Mouse (Mus musculus): ENCODE data around the gene Gm10392. TPM values are rescaled to one million over a fixed set of nuclear protein-coding genes. Genes with fewer than 3 reads are reported as not detected.

Gm10392 gene
- polyA plus RNA-seq, 1 experiment from 2014 or later, result 0.26 TPM

- peaks cover 21% of the 10 kb centered on the region for H3K4me1 ChIP-seq (ENCODE audit: control insufficient read depth, insufficient read depth, low read length)
- H3K9ac ChIP-seq (ENCODE audit: low read length), result no peak overlapping the region
- peaks cover 50% of the 10 kb centered on the region for H3K36me3 ChIP-seq (ENCODE audit: control insufficient read depth, insufficient read depth)
- no peaks in the 10 kb centered on the region for H3K27me3 ChIP-seq (ENCODE audit: control insufficient read depth, insufficient read depth, low read length)
- 90% methylated on average over 4 of the region's 4 CpGs for WGBS
- no peak overlapping the region for H3K4me2 ChIP-seq (ENCODE audit: low read depth, low read length)
- H3K4me3 ChIP-seq (ENCODE audit: low read length), result no peak overlapping the region
- H3K9me3 ChIP-seq (replicated peaks; ENCODE audit: control insufficient read depth, low read length), result no peaks in the 10 kb centered on the region
- no peak for ATAC-seq (replicated peaks; ENCODE audit: extremely low read depth, insufficient read depth, low FRiP score)
- H3K27ac ChIP-seq (ENCODE audit: low read length), result no peak overlapping the region
Observed at GRCm38 (mm10) chr11:77501971-77502370, 17.0 kb downstream of the Gm10392 start.

GRCm38 (mm10) chr11:77501392-77501791, 17.6 kb downstream of the Gm10392 start:
- WGBS, result 19% methylated on average over 5 of the region's 5 CpGs
- Histone ChIP-seq H3K9ac (ENCODE audit: low read length) (no peak overlapping the region), H3K4me2 (ENCODE audit: low read depth, low read length) (no peak overlapping the region), H3K36me3 (ENCODE audit: control insufficient read depth, insufficient read depth) (peaks cover 47% of the 10 kb centered on the region), H3K4me3 (ENCODE audit: low read length) (no peak overlapping the region), H3K4me1 (ENCODE audit: control insufficient read depth, insufficient read depth, low read length) (peaks cover 25% of the 10 kb centered on the region), H3K27ac (ENCODE audit: low read length) (no peak overlapping the region), H3K27me3 (ENCODE audit: control insufficient read depth, insufficient read depth, low read length) (no peaks in the 10 kb centered on the region), H3K9me3 (replicated peaks; ENCODE audit: control insufficient read depth, low read length) (no peaks in the 10 kb centered on the region)
- no peak for ATAC-seq (replicated peaks; ENCODE audit: extremely low read depth, insufficient read depth, low FRiP score)

GRCm38 (mm10) chr11:77500361-77501325, 18.4 kb downstream of the Gm10392 start:
- 83% methylated on average over 17 of the region's 17 CpGs for WGBS
- no peak overlapping the region for H3K9ac ChIP-seq (ENCODE audit: low read length)
- H3K4me1 ChIP-seq (ENCODE audit: control insufficient read depth, insufficient read depth, low read length), result peaks cover 30% of the 10 kb centered on the region
- H3K4me3 ChIP-seq (ENCODE audit: low read length), result no peak overlapping the region
- ATAC-seq (replicated peaks; ENCODE audit: extremely low read depth, insufficient read depth, low FRiP score), result no peak
- no peaks in the 10 kb centered on the region for H3K9me3 ChIP-seq (replicated peaks; ENCODE audit: control insufficient read depth, low read length)
- no peaks in the 10 kb centered on the region for H3K27me3 ChIP-seq (ENCODE audit: control insufficient read depth, insufficient read depth, low read length)
- H3K27ac ChIP-seq (ENCODE audit: low read length), result no peak overlapping the region
- H3K4me2 ChIP-seq (ENCODE audit: low read depth, low read length), result no peak overlapping the region
- peaks cover 40% of the 10 kb centered on the region for H3K36me3 ChIP-seq (ENCODE audit: control insufficient read depth, insufficient read depth)

DNA sequence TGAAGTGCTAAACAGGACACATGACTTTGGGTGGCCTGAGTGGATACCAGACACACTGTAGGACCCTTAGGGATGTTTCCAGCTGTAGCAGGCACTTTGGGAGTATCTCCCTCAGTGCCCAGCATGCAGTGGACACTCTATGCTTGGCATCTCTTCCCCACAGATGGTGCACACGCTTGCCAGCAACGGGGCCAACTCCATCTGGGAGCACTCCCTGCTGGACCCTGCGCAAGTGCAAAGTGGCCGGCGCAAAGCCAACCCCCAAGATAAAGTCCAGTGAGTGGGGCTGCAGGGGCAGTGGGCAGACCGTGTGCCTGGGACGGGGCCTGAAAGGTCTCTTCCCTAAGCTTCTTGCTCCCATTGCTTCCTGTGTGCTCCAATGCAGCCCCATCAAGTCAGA, 19.6 kb downstream of the Gm10392 start:
- H3K27ac ChIP-seq (ENCODE audit: low read length), result no peak overlapping the region
- no peak overlapping the region for H3K9ac ChIP-seq (ENCODE audit: low read length)
- H3K4me3 ChIP-seq (ENCODE audit: low read length), result no peak overlapping the region
- H3K27me3 ChIP-seq (ENCODE audit: control insufficient read depth, insufficient read depth, low read length), result no peaks in the 10 kb centered on the region
- 80% methylated on average over 7 of the region's 7 CpGs for WGBS
- H3K36me3 ChIP-seq (ENCODE audit: control insufficient read depth, insufficient read depth), result peaks cover 28% of the 10 kb centered on the region
- peaks cover 43% of the 10 kb centered on the region for H3K4me1 ChIP-seq (ENCODE audit: control insufficient read depth, insufficient read depth, low read length)
- H3K9me3 ChIP-seq (replicated peaks; ENCODE audit: control insufficient read depth, low read length), result no peaks in the 10 kb centered on the region
- ATAC-seq (replicated peaks; ENCODE audit: extremely low read depth, insufficient read depth, low FRiP score), result no peak
- H3K4me2 ChIP-seq (ENCODE audit: low read depth, low read length), result no peak overlapping the region

- peaks cover 22% of the 10 kb centered on the region for H3K36me3 ChIP-seq (ENCODE audit: control insufficient read depth, insufficient read depth)
- H3K27me3 ChIP-seq (ENCODE audit: control insufficient read depth, insufficient read depth, low read length), result no peaks in the 10 kb centered on the region
- ATAC-seq (replicated peaks; ENCODE audit: extremely low read depth, insufficient read depth, low FRiP score), result no peak
- no peaks in the 10 kb centered on the region for H3K9me3 ChIP-seq (replicated peaks; ENCODE audit: control insufficient read depth, low read length)
- H3K4me1 ChIP-seq (ENCODE audit: control insufficient read depth, insufficient read depth, low read length), result peaks cover 48% of the 10 kb centered on the region
- peak overlapping the region; percentile 57 for H3K9ac ChIP-seq (ENCODE audit: low read length)
- H3K4me2 ChIP-seq (ENCODE audit: low read depth, low read length), result peak overlapping the region; percentile 13; the same call in 1 of the 2 replicates
- peak overlapping the region; percentile 88 for H3K27ac ChIP-seq (ENCODE audit: low read length)
- H3K4me3 ChIP-seq (ENCODE audit: low read length), result no peak overlapping the region
- WGBS, result 63% methylated on average over 12 of the region's 12 CpGs
Observed at GRCm38 (mm10) chr11:77498261-77499139, 20.5 kb downstream of the Gm10392 start.

DNA sequence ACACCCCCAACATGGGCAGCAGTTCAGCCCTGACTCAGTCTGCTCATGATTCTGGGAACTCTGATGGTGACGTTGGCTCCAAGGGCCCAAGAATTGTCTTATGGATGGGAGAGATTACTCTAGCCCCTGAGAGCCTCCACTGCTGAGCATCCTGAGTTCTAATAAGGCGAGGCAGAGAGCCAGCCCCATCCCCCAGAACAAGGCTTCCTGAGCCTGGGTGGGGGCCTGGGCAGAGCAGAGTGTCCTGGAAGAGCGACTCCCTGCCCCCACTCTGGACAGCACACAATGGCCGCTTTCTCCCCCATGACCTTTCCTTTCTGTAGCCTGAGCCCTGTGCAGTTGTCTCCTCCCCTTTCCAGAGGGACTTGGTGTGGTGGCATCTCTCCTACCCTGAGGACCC, 21.1 kb downstream of the Gm10392 start:
- Histone ChIP-seq H3K27ac (ENCODE audit: low read length) (peak overlapping the region; percentile 88), H3K4me1 (ENCODE audit: control insufficient read depth, insufficient read depth, low read length) (peaks cover 45% of the 10 kb centered on the region), H3K9ac (ENCODE audit: low read length) (peak overlapping the region; percentile 57), H3K36me3 (ENCODE audit: control insufficient read depth, insufficient read depth) (peaks cover 16% of the 10 kb centered on the region), H3K4me2 (ENCODE audit: low read depth, low read length) (peak overlapping the region; percentile 13; the same call in 1 of the 2 replicates), H3K4me3 (ENCODE audit: low read length) (no peak overlapping the region), H3K9me3 (replicated peaks; ENCODE audit: control insufficient read depth, low read length) (no peaks in the 10 kb centered on the region), H3K27me3 (ENCODE audit: control insufficient read depth, insufficient read depth, low read length) (no peaks in the 10 kb centered on the region)
- ATAC-seq (replicated peaks; ENCODE audit: extremely low read depth, insufficient read depth, low FRiP score), result no peak
- WGBS, result 34% methylated on average over 4 of the region's 4 CpGs

GRCm38 (mm10) chr11:77497341-77497756, 21.6 kb downstream of the Gm10392 start:
- Histone ChIP-seq H3K9ac (ENCODE audit: low read length) (peak overlapping the region; percentile 48), H3K9me3 (replicated peaks; ENCODE audit: control insufficient read depth, low read length) (no peaks in the 10 kb centered on the region), H3K4me2 (ENCODE audit: low read depth, low read length) (no peak overlapping the region), H3K4me3 (ENCODE audit: low read length) (no peak overlapping the region), H3K36me3 (ENCODE audit: control insufficient read depth, insufficient read depth) (peaks cover 12% of the 10 kb centered on the region), H3K4me1 (ENCODE audit: control insufficient read depth, insufficient read depth, low read length) (peaks cover 45% of the 10 kb centered on the region), H3K27ac (ENCODE audit: low read length) (peak overlapping the region; percentile 88), H3K27me3 (ENCODE audit: control insufficient read depth, insufficient read depth, low read length) (no peaks in the 10 kb centered on the region)
- WGBS, result 50% methylated on average over 6 of the region's 6 CpGs
- ATAC-seq (replicated peaks; ENCODE audit: extremely low read depth, insufficient read depth, low FRiP score), result peak; percentile 14; the same call in 1 of the 2 replicates

DNA sequence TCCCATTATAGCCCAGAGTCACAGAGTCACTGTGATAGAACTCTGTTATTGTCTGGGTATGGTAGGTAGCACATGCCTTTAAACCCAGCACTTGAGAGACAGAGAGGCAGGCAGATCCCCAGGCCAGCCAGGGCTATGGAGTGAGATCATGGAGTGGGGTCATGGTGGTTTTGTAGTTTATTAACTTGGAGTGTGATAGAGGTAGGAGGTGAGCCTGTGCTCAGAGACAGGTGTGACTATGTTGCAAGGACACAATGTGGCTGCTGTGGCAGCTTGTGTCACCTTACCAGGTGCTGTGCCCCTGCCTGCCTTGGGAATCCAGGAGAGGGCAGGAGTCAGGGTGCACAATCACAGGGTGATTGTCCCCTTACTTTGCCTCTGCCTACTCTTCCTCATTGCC, 23.5 kb downstream of the Gm10392 start:
- H3K9me3 ChIP-seq (replicated peaks; ENCODE audit: control insufficient read depth, low read length), result no peaks in the 10 kb centered on the region
- H3K4me3 ChIP-seq (ENCODE audit: low read length), result no peak overlapping the region
- peaks cover 60% of the 10 kb centered on the region for H3K4me1 ChIP-seq (ENCODE audit: control insufficient read depth, insufficient read depth, low read length)
- no peak overlapping the region; the same call in 1 of the 2 replicates for H3K27ac ChIP-seq (ENCODE audit: low read length)
- peaks cover 12% of the 10 kb centered on the region for H3K36me3 ChIP-seq (ENCODE audit: control insufficient read depth, insufficient read depth)
- no peak overlapping the region for H3K4me2 ChIP-seq (ENCODE audit: low read depth, low read length)
- no peaks in the 10 kb centered on the region for H3K27me3 ChIP-seq (ENCODE audit: control insufficient read depth, insufficient read depth, low read length)
- no peak for ATAC-seq (replicated peaks; ENCODE audit: extremely low read depth, insufficient read depth, low FRiP score)
- H3K9ac ChIP-seq (ENCODE audit: low read length), result peak overlapping the region; percentile 38; the same call in 1 of the 2 replicates
